Mouse (Mus musculus): ENCODE measurements around the gene Il18. TPM values are rescaled to one million over a fixed set of nuclear protein-coding genes. Genes with fewer than 3 reads are reported as not detected.

Gene Il18
- polyA plus RNA-seq, 1 experiment = 3.0 TPM

DNA sequence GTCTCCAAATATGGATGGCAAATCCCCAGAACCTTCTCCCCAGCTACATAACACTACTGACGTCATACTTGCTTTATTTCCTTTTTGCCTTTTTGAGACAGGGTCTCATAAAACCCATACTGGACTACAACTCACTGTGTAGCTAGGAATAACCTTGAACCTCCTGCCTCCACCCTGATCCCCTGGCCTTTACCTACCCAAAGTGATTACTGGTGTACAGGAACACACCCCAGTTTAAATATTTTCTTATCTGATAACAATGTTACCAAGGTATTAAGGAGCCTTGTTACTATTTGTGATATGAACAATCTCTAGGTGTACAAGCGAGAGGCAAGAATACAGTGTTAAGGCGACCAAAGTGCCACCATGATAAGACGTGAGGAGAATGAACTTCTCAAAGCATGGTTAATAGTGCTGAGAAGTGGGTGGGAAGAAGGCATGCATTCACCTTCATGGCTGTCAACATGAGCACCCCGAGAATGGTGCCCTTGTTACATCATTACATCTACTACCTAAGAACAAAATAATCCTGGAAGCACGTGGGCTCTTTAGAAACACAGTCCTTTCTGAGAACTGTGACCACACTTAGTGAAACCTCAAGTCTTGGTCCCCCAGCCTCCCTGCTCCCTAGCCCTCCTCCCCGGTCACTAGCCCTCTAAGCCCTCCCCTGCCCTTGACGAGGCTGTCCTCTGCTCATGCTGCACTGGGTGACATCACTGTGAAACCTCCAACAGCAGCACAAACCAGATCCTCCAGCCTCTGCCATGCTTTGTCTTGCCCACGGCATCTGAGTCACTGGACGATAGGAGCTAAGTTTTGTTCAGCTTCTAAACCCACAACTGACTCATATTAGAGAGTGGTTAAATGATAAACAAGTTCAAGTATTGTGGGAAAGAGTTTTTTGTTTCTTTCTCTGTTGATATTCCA is 15.2 kb downstream of the Il18 start:
- Histone ChIP-seq H3K4me1 (ENCODE audit: control insufficient read depth, insufficient read depth, insufficient read length, low read length) (no peaks in the 10 kb centered on the region), H3K27ac (replicated peaks; ENCODE audit: low read depth, low read length) (no peak overlapping the region), H3K4me3 (ENCODE audit: insufficient read depth, low read depth, low read length) (no peak overlapping the region)

DNA sequence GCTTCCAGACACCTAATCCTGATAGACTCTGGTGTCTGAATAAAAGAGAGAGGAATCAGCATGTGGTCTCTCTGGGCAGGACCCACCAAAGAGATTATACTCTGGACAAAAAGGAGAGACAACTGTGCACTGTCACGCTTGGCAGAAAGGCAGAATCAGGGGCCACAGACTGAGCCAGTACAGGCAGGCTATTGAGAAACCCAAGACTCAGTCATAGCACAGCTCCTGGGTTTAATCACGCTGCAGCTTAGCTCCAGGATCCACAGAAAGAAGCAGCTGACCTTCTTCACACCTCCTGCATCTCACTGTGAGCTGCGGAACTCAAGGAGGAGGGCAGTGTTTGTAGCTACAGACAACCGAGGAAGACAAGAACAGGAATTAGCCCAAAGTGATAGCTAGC is 25.7 kb downstream of the Il18 start:
- Histone ChIP-seq H3K27ac (replicated peaks; ENCODE audit: low read depth, low read length) (no peak overlapping the region), H3K4me1 (ENCODE audit: control insufficient read depth, insufficient read depth, insufficient read length, low read length) (no peaks in the 10 kb centered on the region), H3K4me3 (ENCODE audit: insufficient read depth, low read depth, low read length) (no peak overlapping the region)

GRCm38 (mm10) chr9:50585145-50585818 is 30.7 kb downstream of the Il18 start:
- Histone ChIP-seq H3K4me3 (ENCODE audit: insufficient read depth, low read depth, low read length) (no peak overlapping the region), H3K4me1 (ENCODE audit: control insufficient read depth, insufficient read depth, insufficient read length, low read length) (no peaks in the 10 kb centered on the region), H3K27ac (replicated peaks; ENCODE audit: low read depth, low read length) (no peak overlapping the region)

DNA sequence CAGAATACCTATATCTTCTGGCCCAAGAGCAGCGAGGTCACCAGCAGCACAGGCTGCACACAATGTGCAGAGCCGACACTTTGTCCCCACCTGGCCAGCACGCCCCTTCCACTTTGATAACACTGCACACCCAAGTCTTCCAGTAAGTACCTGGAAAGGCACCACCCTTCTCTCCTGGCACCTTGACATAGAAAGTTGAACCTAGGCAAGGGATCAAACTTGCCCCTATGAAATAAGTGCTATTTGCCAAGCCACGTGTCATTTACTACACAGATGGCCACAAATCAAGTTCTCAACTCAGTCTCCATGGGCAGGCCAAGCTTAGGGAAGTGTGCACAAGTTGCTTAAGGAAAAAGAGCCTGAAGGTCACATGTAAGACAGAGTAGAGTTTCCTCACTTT is 32.3 kb downstream of the Il18 start:
- Histone ChIP-seq H3K4me3 (ENCODE audit: insufficient read depth, low read depth, low read length) (no peak overlapping the region), H3K27ac (replicated peaks; ENCODE audit: low read depth, low read length) (no peak overlapping the region), H3K4me1 (ENCODE audit: control insufficient read depth, insufficient read depth, insufficient read length, low read length) (no peaks in the 10 kb centered on the region)

DNA sequence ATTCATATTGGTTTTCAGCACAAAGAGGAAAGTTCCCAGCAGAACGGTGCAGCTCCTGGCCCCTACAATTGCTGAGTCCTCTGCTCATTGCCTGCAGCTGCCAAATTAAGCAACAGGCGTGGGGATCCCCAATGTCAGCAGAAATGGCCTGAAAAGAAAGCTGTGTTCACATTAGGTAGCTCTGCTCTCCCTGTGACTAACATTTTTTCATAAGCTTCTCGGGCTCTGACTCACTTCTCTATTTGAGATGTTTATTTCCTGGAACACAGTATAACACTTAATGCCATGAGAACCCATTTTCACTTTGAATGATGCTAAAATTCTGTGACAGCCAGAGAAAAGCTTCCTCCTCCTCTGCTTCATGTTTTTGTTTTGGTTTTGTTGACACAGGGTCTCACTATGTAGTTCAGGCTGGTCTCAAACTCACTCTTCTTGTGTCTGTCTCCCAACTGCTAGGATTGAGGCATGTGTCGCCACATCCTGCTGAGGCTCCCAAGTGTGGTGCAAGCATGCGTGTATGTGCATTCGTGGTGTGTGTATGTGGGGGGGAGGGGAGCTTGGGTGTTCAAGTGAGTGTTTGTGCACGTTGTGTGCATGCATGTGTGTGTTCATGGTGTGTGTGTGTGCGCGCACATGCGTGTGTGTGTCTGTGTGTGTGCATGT is 36.4 kb downstream of the Il18 start:
- Histone ChIP-seq H3K4me3 (ENCODE audit: insufficient read depth, low read depth, low read length) (no peak overlapping the region), H3K27ac (replicated peaks; ENCODE audit: low read depth, low read length) (no peak overlapping the region; the same call in 1 of the 2 replicates), H3K4me1 (ENCODE audit: control insufficient read depth, insufficient read depth, insufficient read length, low read length) (no peaks in the 10 kb centered on the region)

DNA sequence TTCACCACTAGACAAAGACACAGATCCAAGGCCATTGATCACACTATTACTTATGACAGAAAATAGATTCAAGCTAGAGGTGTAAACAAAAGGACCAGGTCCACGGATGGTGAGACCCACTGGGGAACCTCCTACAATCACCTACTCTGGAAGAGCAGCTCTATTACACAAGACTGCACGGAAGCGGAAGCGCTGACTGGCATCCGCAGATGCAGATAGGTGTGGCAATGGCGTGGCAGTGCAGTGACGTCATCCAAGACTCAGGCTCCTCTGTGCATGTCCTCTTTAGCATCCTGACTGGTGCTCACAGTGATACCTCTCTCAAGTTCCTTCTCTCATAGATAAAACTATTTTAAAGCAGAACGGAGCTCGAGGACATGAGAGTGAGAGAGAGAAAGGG is 38.3 kb downstream of the Il18 start:
- no peak overlapping the region for H3K4me3 ChIP-seq (ENCODE audit: insufficient read depth, low read depth, low read length)
- H3K4me1 ChIP-seq (ENCODE audit: control insufficient read depth, insufficient read depth, insufficient read length, low read length) = no peaks in the 10 kb centered on the region
- H3K27ac ChIP-seq (replicated peaks; ENCODE audit: low read depth, low read length) = no peak overlapping the region

- Histone ChIP-seq H3K4me3 (ENCODE audit: insufficient read depth, low read depth, low read length) (no peak overlapping the region), H3K27ac (replicated peaks; ENCODE audit: low read depth, low read length) (no peak overlapping the region), H3K4me1 (ENCODE audit: control insufficient read depth, insufficient read depth, insufficient read length, low read length) (no peaks in the 10 kb centered on the region)
These were observed 38.9 kb downstream of the Il18 start for GRCm38 (mm10) chr9:50593544-50593943.

DNA sequence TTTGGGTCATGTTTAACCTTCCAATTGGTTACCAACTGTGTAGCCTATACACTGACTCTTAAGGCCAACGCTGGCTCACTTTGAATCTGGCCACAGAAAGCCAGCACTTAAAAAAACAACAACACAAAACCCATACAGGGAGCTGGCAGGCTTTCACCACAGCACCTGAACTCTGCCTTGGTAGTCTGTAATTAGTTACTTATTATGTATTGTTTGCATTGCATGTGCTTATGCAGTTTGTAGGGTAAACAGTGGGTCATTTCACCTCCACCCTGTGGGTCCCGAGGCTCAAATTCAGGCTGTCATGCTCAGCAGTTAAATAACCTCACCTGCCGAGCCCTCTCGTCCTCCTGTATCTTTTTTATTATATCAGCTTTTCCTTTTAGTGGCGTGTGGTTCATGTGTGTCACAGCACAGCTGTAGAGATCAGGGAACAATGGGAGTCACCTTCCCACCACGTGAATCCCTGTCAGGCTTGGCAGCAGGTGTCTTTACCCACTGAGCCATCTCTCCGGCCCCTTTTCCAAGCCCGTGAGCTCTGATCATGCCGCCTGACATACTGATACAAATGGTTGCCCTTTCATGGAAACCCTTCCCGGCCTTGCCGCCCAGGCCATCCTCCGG is 40.3 kb downstream of the Il18 start:
- Histone ChIP-seq H3K4me1 (ENCODE audit: control insufficient read depth, insufficient read depth, insufficient read length, low read length) (no peaks in the 10 kb centered on the region), H3K27ac (replicated peaks; ENCODE audit: low read depth, low read length) (no peak overlapping the region), H3K4me3 (ENCODE audit: insufficient read depth, low read depth, low read length) (no peak overlapping the region)

DNA sequence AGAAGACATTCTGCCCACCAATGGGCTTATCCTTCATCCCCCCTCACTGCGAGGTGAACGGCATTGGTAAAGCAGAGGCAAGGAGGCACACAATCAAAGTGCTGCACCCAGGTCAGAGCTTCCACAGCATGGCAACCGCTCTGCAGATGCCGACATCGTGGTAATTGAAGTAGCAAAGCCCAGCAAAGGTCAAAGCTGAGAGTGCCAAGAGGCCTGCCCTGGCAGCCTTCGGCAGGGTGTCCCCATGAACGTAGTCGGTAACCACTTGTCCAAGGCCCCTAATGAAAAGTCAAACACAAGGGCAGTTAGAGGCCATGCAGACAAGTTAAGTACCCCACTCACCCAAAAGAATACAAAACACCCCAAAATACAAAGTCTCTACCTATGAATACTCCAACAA is 42.3 kb downstream of the Il18 start:
- no peak overlapping the region for H3K4me3 ChIP-seq (ENCODE audit: insufficient read depth, low read depth, low read length)
- no peaks in the 10 kb centered on the region for H3K4me1 ChIP-seq (ENCODE audit: control insufficient read depth, insufficient read depth, insufficient read length, low read length)
- no peak overlapping the region for H3K27ac ChIP-seq (replicated peaks; ENCODE audit: low read depth, low read length)

- Histone ChIP-seq H3K27ac (replicated peaks; ENCODE audit: low read depth, low read length) (no peak overlapping the region), H3K4me3 (ENCODE audit: insufficient read depth, low read depth, low read length) (peak overlapping the region; percentile 48)
These were observed 46.9 kb downstream of the Il18 start for GRCm38 (mm10) chr9:50601536-50601935.

GRCm38 (mm10) chr9:50602055-50602845 is 47.6 kb downstream of the Il18 start:
- Histone ChIP-seq H3K4me1 (ENCODE audit: control insufficient read depth, insufficient read depth, insufficient read length, low read length) (no peaks in the 10 kb centered on the region), H3K27ac (replicated peaks; ENCODE audit: low read depth, low read length) (peak overlapping the region; percentile 95), H3K4me3 (ENCODE audit: insufficient read depth, low read depth, low read length) (peak overlapping the region; percentile 83)

More at GRCm38 (mm10) chr9:50601536-50601935, 46.9 kb downstream of the Il18 start:
- H3K4me1 ChIP-seq (ENCODE audit: control insufficient read depth, insufficient read depth, insufficient read length, low read length) = no peaks in the 10 kb centered on the region

- Histone ChIP-seq H3K4me1 (ENCODE audit: control insufficient read depth, insufficient read depth, insufficient read length, low read length) (no peaks in the 10 kb centered on the region), H3K4me3 (ENCODE audit: insufficient read depth, low read depth, low read length) (peak within 1 kb of the TSS; percentile 83), H3K27ac (replicated peaks; ENCODE audit: low read depth, low read length) (peak within 1 kb of the TSS; percentile 95)
These were observed 48.8 kb downstream of the Il18 start, which contains the start of the genes Sdhd and Timm8b for GRCm38 (mm10) chr9:50603189-50603997. Sdhd (minus strand) TSS chr9:50603812. Timm8b (plus strand) TSS chr9:50603910.

GRCm38 (mm10) chr9:50603998-50604324 is 49.3 kb downstream of the Il18 start:
- no peaks in the 10 kb centered on the region for H3K4me1 ChIP-seq (ENCODE audit: control insufficient read depth, insufficient read depth, insufficient read length, low read length)
- peak overlapping the region; percentile 83 for H3K4me3 ChIP-seq (ENCODE audit: insufficient read depth, low read depth, low read length)

GRCm38 (mm10) chr9:50604338-50604737 is 49.7 kb downstream of the Il18 start:
- Histone ChIP-seq H3K27ac (replicated peaks; ENCODE audit: low read depth, low read length) (peak overlapping the region; percentile 51), H3K4me1 (ENCODE audit: control insufficient read depth, insufficient read depth, insufficient read length, low read length) (no peaks in the 10 kb centered on the region), H3K4me3 (ENCODE audit: insufficient read depth, low read depth, low read length) (peak overlapping the region; percentile 83)

More at GRCm38 (mm10) chr9:50603998-50604324, 49.3 kb downstream of the Il18 start:
- H3K27ac ChIP-seq (replicated peaks; ENCODE audit: low read depth, low read length) = peak overlapping the region; percentile 51

Data from brown adipose tissue, adult 24 weeks (tissue).